Mouse (Mus musculus) testis, adult 2 months (tissue): Measurements from ENCODE around the gene Tsc22d3. TPM values are rescaled to one million over a fixed set of nuclear protein-coding genes. Genes with fewer than 3 reads are reported as not detected.
A peak's percentile ranks its signal among the peaks of the same experiment; 100 is the strongest.

Experiments
- H3K27ac ChIP-seq: fragments of 200-500 bp; 2 replicates; pipeline ENCODE4 v1.5.1; 2012; ENCODE audit warnings: low read depth, low read length; ENCODE audit not compliant: control insufficient read depth, insufficient read depth
- H3K27me3 ChIP-seq: fragments of 200-500 bp; 2 replicates; pipeline ENCODE4 v1.6.1; 2012; ENCODE audit warnings: mild to moderate bottlenecking, low read length, moderate library complexity; ENCODE audit not compliant: control insufficient read depth, insufficient read depth
- H3K36me3 ChIP-seq: fragments of 200-500 bp; 2 replicates; pipeline ENCODE4 v1.6.1; 2012; ENCODE audit warnings: mild to moderate bottlenecking, low read length; ENCODE audit not compliant: control insufficient read depth, insufficient read depth
- H3K4me1 ChIP-seq: fragments of 200-500 bp; 2 replicates; pipeline ENCODE4 v1.6.1; 2012; ENCODE audit warnings: low read length; ENCODE audit not compliant: control insufficient read depth, insufficient read depth
- H3K4me3 ChIP-seq: fragments of 200-500 bp; 2 replicates; pipeline ENCODE4 v1.5.1; 2012; ENCODE audit warnings: low read depth, mild to moderate bottlenecking, low read length, moderate library complexity, mixed read lengths; ENCODE audit not compliant: control insufficient read depth
- CTCF ChIP-seq: fragments of 200-500 bp; IDR thresholded peaks from 2 replicates; pipeline ENCODE4 v1.5.1; 2012; ENCODE audit warnings: low read depth, mild to moderate bottlenecking, inconsistent platforms, low read length, moderate library complexity; ENCODE audit not compliant: control insufficient read depth, insufficient read depth, insufficient replicate concordance
- POLR2A ChIP-seq: fragments of 200-500 bp; IDR thresholded peaks from 2 replicates; pipeline ENCODE4 v1.6.1; 2012; ENCODE audit warnings: low read depth, mild to moderate bottlenecking, inconsistent platforms, low read length, moderate library complexity; ENCODE audit not compliant: control insufficient read depth
- polyA plus RNA-seq: library from polyadenylated mRNA; depleted of rRNA; stranded (reverse); fragments of >200 nt; gene quantifications from 2 replicates; pipeline ENCODE4 v1.2.3, GENCODE M21; 2012

Tsc22d3 gene
- polyA plus RNA-seq, 1 experiment = 11.3 TPM

GRCm38 (mm10) chrX:140564777-140565176, 35.7 kb downstream of the Tsc22d3 start:
- H3K4me1 ChIP-seq = no peaks in the 10 kb centered on the region
- H3K36me3 ChIP-seq = no peaks in the 10 kb centered on the region
- no peak overlapping the region for H3K27ac ChIP-seq
- no peaks in the 10 kb centered on the region for H3K27me3 ChIP-seq
- H3K4me3 ChIP-seq = no peak overlapping the region
- TF ChIP-seq CTCF (no peak), POLR2A (no peak)

- no peak for TF ChIP-seq CTCF
- TF ChIP-seq POLR2A = no peak
- Histone ChIP-seq H3K36me3 (no peaks in the 10 kb centered on the region), H3K27ac (no peak overlapping the region), H3K27me3 (no peaks in the 10 kb centered on the region), H3K4me1 (no peaks in the 10 kb centered on the region; the same call in 1 of the 2 replicates), H3K4me3 (no peak overlapping the region)
These were observed 42.1 kb downstream of the Tsc22d3 start for GRCm38 (mm10) chrX:140558176-140558844.

- no peaks in the 10 kb centered on the region; the same call in 1 of the 2 replicates for H3K4me1 ChIP-seq
- no peaks in the 10 kb centered on the region for H3K27me3 ChIP-seq
- TF ChIP-seq POLR2A (no peak), CTCF (no peak)
These were observed 44.5 kb downstream of the Tsc22d3 start for GRCm38 (mm10) chrX:140555965-140556364.

GRCm38 (mm10) chrX:140555423-140555822, 45.0 kb downstream of the Tsc22d3 start:
- Histone ChIP-seq H3K27ac (no peak overlapping the region), H3K36me3 (no peaks in the 10 kb centered on the region), H3K4me1 (no peaks in the 10 kb centered on the region; the same call in 1 of the 2 replicates), H3K27me3 (no peaks in the 10 kb centered on the region), H3K4me3 (no peak overlapping the region)
- TF ChIP-seq POLR2A (no peak), CTCF (no peak)

More at GRCm38 (mm10) chrX:140555965-140556364, 44.5 kb downstream of the Tsc22d3 start:
- Histone ChIP-seq H3K27ac (no peak overlapping the region), H3K4me3 (no peak overlapping the region), H3K36me3 (no peaks in the 10 kb centered on the region)

GRCm38 (mm10) chrX:140547660-140548419, 52.6 kb downstream of the Tsc22d3 start:
- TF ChIP-seq POLR2A (no peak), CTCF (no peak)
- Histone ChIP-seq H3K36me3 (no peaks in the 10 kb centered on the region), H3K27me3 (no peaks in the 10 kb centered on the region), H3K4me1 (no peaks in the 10 kb centered on the region), H3K4me3 (no peak overlapping the region), H3K27ac (no peak overlapping the region)

- Histone ChIP-seq H3K4me3 (no peak overlapping the region), H3K27me3 (no peaks in the 10 kb centered on the region), H3K27ac (no peak overlapping the region), H3K36me3 (no peaks in the 10 kb centered on the region), H3K4me1 (no peaks in the 10 kb centered on the region)
- no peak for TF ChIP-seq POLR2A
- TF ChIP-seq CTCF = no peak
These were observed 55.7 kb downstream of the Tsc22d3 start for GRCm38 (mm10) chrX:140544737-140545136.

GRCm38 (mm10) chrX:140542938-140543673, 57.4 kb downstream of the Tsc22d3 start:
- no peaks in the 10 kb centered on the region for H3K4me1 ChIP-seq

More at GRCm38 (mm10) chrX:140542938-140543673, 57.4 kb downstream of the Tsc22d3 start:
- TF ChIP-seq POLR2A = no peak
- no peak for TF ChIP-seq CTCF
- peak overlapping the region; percentile 54 for H3K4me3 ChIP-seq
- H3K27ac ChIP-seq = peak overlapping the region; percentile 71; the same call in 1 of the 2 replicates
- no peaks in the 10 kb centered on the region for H3K36me3 ChIP-seq
- no peaks in the 10 kb centered on the region for H3K27me3 ChIP-seq
